Mouse (Mus musculus): ENCODE measurements at regions not wholly inside any gene's neighbourhood (a gene's known extent, or its start where the extent isn't known, plus 50 kb on each side); places are given as distances from the start of the nearest gene placed in this dataset.
"Not testable (repeated sequence)": the region's sequence is repeated elsewhere in the genome, so short reads cannot be mapped to it uniquely, and the experiment has no call there.

DNA sequence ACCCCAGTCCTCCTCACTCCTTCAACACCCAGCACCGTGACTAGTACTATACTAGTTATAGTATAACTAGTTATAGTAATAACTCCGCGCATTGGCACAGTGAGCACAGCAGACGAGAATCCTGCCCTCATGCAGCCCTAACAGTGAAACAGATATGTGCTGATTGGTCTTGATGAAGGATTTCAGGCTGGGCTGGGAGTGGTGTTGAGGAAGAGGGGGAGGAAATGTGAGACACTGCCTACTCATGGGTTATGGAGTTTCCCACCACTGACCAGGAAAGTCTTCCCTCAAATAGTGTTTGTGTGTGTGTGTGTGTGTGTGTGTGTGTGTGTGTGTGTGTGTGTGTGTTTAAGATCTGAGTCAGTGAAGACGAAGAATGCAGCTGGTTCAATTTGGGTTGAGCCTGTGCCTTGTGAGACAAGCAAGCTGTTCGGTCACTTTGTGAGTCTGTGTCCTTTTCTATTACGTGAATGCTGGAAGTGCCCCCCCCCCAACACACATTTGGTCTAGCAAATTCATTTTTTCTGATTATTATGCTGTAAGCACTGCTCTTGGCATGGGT is 185.9 kb upstream of the Kit start:
- Histone ChIP-seq H3K4me2 (no peak overlapping the region), H3K36me3 (replicated peaks) (no peaks in the 10 kb centered on the region), H3K4me3 (replicated peaks) (no peak overlapping the region), H3K27me3 (no peaks in the 10 kb centered on the region; the same call in 1 of the 2 replicates), H3K27ac (no peak overlapping the region), H3K9ac (no peak overlapping the region), H3K4me1 (no peaks in the 10 kb centered on the region), H3K9me3 (no peaks in the 10 kb centered on the region)
- WGBS, result 87% methylated on average over 7 of the region's 7 CpGs
- ATAC-seq (ENCODE audit: low FRiP score), result no peak

DNA sequence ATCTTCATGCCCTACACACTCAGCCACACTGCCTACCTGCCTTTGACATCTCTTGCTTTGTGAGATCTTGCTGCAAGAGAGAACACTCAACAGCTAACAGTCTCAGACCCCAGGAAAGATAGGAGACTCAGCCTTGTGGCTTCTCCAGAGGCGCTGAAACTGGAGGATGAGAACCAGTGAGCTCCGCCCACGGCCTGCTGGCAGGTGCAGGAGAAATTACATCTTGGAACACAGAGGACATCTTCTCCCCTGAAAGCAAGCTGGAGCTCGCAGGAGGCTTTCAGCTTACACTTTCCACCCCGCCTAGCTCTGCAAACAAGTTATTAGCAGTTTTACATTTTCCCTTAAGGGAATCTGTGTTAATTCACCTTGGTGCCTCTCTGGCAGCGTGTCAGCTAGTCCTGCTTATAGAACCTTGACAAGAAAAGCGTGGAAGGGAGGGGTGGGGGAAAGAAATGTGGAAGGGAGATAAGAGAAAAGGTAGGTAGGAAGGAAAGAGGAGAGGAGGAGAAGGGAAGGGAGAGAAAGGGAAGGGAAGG is 185.2 kb upstream of the Kit start:
- 81% methylated on average over 7 of the region's 7 CpGs for WGBS
- no peak for ATAC-seq (ENCODE audit: low FRiP score)
- H3K9me3 ChIP-seq, result no peaks in the 10 kb centered on the region
- no peak overlapping the region for H3K4me2 ChIP-seq
- H3K9ac ChIP-seq, result no peak overlapping the region
- no peak overlapping the region for H3K27ac ChIP-seq
- no peaks in the 10 kb centered on the region for H3K4me1 ChIP-seq
- H3K36me3 ChIP-seq (replicated peaks), result no peaks in the 10 kb centered on the region
- H3K27me3 ChIP-seq, result no peaks in the 10 kb centered on the region; the same call in 1 of the 2 replicates
- H3K4me3 ChIP-seq (replicated peaks), result no peak overlapping the region

DNA sequence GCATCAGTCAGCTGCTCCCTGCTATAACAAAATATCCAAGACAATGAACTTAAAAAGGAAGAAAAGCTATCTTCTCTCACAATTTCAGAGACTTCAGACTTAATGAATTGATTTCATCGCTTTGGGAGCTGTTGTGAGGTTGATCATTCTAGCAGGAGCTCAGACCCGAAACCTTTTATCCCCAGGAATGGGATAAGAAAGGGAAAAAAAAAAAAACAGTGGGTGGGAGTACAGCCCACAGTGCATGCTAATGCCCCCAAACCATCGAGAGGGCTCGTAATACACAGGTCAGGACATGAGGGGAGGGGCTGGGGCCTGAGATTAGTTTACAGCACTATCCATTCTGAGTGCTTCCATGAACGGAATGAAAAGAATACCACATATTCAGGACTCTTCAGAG is 175.9 kb upstream of the Kit start:
- H3K27me3 ChIP-seq, result 0 out of 2 replicates have a peak, but pooled peaks cover 8% of the 10 kb centered on the region
- H3K36me3 ChIP-seq (replicated peaks), result no peaks in the 10 kb centered on the region
- WGBS, result 55% methylated on average over 5 of the region's 5 CpGs
- H3K4me3 ChIP-seq (replicated peaks), result no peak overlapping the region
- H3K9me3 ChIP-seq, result no peaks in the 10 kb centered on the region
- H3K27ac ChIP-seq, result no peak overlapping the region
- no peak for ATAC-seq (ENCODE audit: low FRiP score)
- H3K9ac ChIP-seq, result no peak overlapping the region
- no peak overlapping the region for H3K4me2 ChIP-seq
- H3K4me1 ChIP-seq, result no peaks in the 10 kb centered on the region

DNA sequence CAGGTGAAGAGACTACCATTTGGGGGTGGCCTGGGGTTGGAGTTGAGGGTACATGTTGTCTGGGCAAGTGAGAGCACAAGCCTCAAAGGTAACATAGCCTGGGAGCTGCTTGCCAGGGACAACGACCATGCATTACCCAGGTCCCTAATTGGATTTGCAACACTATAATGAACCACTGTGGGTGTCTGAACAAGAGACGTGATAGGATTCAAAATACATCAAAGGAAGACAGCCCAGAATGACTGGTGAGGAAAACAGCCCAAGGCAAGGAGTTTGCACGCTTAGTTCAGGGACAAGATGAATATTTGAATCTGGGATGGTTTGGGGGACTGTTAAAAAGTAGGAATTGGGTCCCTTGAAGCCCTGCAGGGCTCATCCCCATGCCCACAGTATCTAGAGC is 173.0 kb upstream of the Kit start:
- Histone ChIP-seq H3K4me3 (replicated peaks) (no peak overlapping the region), H3K4me1 (peaks cover 5% of the 10 kb centered on the region), H3K27ac (no peak overlapping the region), H3K27me3 (peaks cover 16% of the 10 kb centered on the region; the same call in 1 of the 2 replicates), H3K36me3 (replicated peaks) (no peaks in the 10 kb centered on the region), H3K9ac (no peak overlapping the region), H3K4me2 (no peak overlapping the region), H3K9me3 (no peaks in the 10 kb centered on the region)
- ATAC-seq (ENCODE audit: low FRiP score), result no peak
- 7% methylated on average over 3 of the region's 3 CpGs for WGBS

DNA sequence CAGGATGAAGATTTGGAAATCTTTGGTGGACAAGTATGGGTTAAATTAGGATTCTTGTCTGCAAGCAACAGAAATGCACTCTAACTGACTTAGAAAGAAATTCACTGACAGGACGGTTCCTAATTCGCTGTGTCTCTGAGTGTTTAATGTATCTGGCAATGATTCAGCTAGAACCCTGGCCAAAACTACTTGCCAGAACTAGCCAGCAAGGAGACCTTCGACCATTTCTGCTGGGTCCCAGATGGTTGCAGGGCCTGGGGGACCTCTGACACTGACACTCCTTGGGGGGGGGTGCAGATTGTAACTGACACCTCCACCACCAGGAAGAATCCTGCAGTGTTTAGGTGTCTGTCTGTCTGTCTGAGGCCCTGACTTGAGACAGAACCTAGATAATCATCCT is 172.1 kb upstream of the Kit start:
- no peak for ATAC-seq (ENCODE audit: low FRiP score)
- Histone ChIP-seq H3K9me3 (no peaks in the 10 kb centered on the region), H3K27me3 (peaks cover 16% of the 10 kb centered on the region; the same call in 1 of the 2 replicates), H3K4me3 (replicated peaks) (no peak overlapping the region), H3K36me3 (replicated peaks) (no peaks in the 10 kb centered on the region), H3K4me1 (peaks cover 13% of the 10 kb centered on the region), H3K27ac (no peak overlapping the region), H3K4me2 (no peak overlapping the region), H3K9ac (no peak overlapping the region)
- WGBS, result 80% methylated on average over 3 of the region's 3 CpGs

DNA sequence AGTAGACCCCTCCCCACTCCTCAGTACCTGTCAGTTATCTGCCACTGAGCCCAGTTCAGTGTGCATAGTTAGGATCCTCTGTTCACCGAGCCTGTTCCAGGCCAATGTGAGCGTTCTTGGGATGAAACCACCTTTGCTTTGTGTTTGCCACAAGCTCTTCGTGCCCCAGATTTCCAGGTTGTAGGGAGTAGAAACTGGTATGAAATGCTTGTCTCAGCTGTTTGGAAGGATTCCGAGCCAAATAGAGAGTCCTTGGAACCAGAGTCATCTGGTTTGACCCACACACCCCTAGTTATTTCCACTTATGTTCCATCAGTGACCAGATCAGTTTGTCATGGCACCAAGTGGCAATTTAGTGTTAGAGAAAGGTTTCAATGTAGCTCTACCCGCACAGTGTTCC is 171.2 kb upstream of the Kit start:
- ATAC-seq (ENCODE audit: low FRiP score), result no peak
- H3K9ac ChIP-seq, result no peak overlapping the region
- H3K4me1 ChIP-seq, result peaks cover 15% of the 10 kb centered on the region
- no peak overlapping the region for H3K4me3 ChIP-seq (replicated peaks)
- no peak overlapping the region for H3K4me2 ChIP-seq
- no peaks in the 10 kb centered on the region for H3K9me3 ChIP-seq
- H3K36me3 ChIP-seq (replicated peaks), result no peaks in the 10 kb centered on the region
- no peak overlapping the region for H3K27ac ChIP-seq
- peaks cover 16% of the 10 kb centered on the region; the same call in 1 of the 2 replicates for H3K27me3 ChIP-seq
- 92% methylated on average over 5 of the region's 5 CpGs for WGBS

DNA sequence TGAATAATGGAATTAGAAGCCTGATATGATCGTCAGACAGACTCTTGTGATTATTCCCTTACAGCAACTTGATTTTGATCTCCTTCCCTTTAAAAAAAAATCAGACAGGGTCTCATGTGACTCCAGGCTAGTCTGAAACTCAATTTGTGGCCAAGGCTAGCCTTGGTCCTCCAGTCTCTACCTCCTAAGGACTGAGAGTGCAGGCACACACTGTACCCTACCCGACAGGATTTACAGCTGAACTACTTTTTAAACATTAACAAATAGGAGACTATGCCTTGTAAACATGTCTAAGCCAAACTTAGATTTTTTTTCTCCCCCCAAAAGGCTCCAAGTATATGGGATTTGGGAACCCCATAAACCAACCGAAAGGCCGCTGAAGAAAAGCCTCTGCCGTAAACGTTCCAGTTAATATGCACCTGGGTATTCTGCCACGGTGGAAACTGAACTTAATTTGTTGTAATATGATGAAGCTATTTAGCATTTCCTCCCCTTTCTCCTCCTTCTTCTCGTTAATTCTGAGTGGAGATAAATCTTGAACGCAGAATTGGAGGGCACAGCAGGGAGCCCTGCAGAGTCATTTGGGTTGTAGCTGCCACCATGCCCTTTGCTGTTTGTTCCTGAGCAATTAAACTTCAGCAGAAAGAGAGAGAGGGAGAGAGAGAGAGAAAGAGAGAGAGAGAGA is 170.0 kb upstream of the Kit start:
- peaks cover 15% of the 10 kb centered on the region for H3K4me1 ChIP-seq
- H3K27ac ChIP-seq, result no peak overlapping the region
- H3K36me3 ChIP-seq (replicated peaks), result no peaks in the 10 kb centered on the region
- no peak overlapping the region for H3K4me2 ChIP-seq
- WGBS, result 44% methylated on average over 9 of the region's 9 CpGs
- no peak overlapping the region for H3K4me3 ChIP-seq (replicated peaks)
- ATAC-seq (ENCODE audit: low FRiP score), result no peak
- H3K27me3 ChIP-seq, result peaks cover 16% of the 10 kb centered on the region; the same call in 1 of the 2 replicates
- H3K9me3 ChIP-seq, result no peaks in the 10 kb centered on the region
- no peak overlapping the region for H3K9ac ChIP-seq

DNA sequence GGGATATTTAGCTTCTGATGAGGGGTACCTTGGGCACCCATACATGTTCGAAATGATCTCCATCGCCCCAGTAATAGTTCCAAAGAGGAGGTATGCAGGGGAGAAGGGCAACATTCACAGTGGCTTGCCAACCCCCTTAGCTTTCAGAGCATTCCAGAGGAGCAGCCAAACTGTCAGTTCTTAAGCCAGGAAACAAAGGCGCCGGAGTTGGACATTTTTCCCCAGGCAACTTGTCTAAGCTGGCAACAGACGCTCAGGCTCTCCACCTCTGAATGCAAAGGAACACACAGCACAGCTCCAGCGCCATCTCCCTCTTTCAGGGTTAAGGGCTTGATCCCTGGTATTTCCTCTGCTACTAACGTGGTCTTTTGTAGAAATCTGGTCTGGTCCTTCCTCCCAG is 169.2 kb upstream of the Kit start:
- no peaks in the 10 kb centered on the region for H3K9me3 ChIP-seq
- no peak for ATAC-seq (ENCODE audit: low FRiP score)
- no peak overlapping the region for H3K4me2 ChIP-seq
- H3K27me3 ChIP-seq, result peaks cover 16% of the 10 kb centered on the region; the same call in 1 of the 2 replicates
- H3K27ac ChIP-seq, result no peak overlapping the region
- no peak overlapping the region for H3K4me3 ChIP-seq (replicated peaks)
- WGBS, result 30% methylated on average over 7 of the region's 7 CpGs
- H3K36me3 ChIP-seq (replicated peaks), result no peaks in the 10 kb centered on the region
- H3K9ac ChIP-seq, result no peak overlapping the region
- H3K4me1 ChIP-seq, result peaks cover 15% of the 10 kb centered on the region

DNA sequence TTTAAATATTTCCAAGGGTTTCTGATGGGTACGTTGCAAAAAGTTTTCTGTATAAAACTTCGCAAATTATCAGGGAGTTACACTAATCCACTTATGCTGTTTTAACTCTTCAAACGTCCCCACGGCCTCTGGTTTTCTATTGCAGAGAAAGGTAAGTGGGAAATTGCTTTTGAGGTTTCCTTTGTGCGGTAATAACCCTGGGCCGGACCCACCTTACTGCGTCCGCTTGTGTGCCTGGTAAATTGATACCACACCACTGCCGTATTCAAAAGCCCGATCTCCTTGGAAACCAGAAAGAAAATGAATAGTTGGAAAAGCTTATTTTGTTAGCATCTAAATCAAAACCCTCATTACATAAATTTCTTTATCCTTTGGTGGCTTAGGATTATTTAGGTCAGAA is 167.0 kb upstream of the Kit start:
- Histone ChIP-seq H3K9me3 (no peaks in the 10 kb centered on the region), H3K4me1 (peaks cover 15% of the 10 kb centered on the region), H3K36me3 (replicated peaks) (no peaks in the 10 kb centered on the region), H3K27ac (no peak overlapping the region), H3K4me3 (replicated peaks) (no peak overlapping the region), H3K9ac (no peak overlapping the region), H3K4me2 (no peak overlapping the region), H3K27me3 (peaks cover 16% of the 10 kb centered on the region; the same call in 1 of the 2 replicates)
- ATAC-seq (ENCODE audit: low FRiP score), result no peak
- WGBS, result 24% methylated on average over 10 of the region's 10 CpGs

DNA sequence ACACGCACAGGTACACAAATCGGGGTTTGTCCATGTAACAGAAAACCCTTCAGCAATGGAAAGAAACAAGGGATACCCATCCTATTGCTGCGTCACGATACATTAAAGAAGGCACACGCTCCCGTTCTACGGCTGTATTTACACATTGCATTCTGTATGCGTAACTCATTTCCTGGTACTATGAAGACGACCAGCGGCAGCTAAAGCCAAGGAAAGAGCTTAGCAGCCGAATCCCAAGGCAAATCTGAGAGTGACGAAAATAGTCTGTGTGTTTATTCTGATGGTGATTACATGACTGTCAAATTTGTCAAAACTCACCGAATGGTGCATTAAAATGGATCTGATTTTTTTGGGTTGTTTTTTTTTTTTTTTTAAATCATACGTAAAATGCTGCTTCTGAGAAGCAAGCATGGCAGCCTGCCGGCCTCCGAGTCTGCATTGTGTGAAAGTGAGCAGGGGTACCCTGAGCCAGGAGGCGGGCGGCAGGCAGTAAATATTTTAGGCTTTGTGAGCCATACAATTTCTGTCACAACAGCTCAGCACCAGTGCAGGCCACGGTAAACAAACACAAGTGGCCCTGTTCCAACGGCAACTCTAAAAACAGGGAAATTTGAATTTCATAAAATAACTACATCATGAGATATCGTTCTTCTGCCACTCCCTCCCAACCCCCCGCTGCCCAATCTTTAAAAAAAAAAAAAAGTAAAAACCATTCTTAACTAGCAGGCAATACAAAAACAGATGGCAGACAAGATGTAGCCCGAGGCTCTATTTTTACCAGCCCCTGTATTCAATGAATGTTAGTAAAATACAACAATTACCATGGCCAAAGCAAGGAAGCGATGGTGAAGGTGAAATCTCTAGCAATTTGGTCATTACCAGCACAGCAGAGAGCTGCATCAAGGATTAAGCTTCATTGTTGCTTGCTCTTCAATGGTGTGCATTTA is 164.2 kb upstream of the Kit start:
- Histone ChIP-seq H3K9me3 (no peaks in the 10 kb centered on the region), H3K4me3 (replicated peaks) (no peak overlapping the region), H3K4me2 (no peak overlapping the region), H3K27ac (no peak overlapping the region), H3K4me1 (peaks cover 12% of the 10 kb centered on the region), H3K27me3 (no peaks in the 10 kb centered on the region), H3K36me3 (replicated peaks) (no peaks in the 10 kb centered on the region), H3K9ac (no peak overlapping the region)
- 78% methylated on average over 24 of the region's 24 CpGs for WGBS
- no peak for ATAC-seq (ENCODE audit: low FRiP score)

DNA sequence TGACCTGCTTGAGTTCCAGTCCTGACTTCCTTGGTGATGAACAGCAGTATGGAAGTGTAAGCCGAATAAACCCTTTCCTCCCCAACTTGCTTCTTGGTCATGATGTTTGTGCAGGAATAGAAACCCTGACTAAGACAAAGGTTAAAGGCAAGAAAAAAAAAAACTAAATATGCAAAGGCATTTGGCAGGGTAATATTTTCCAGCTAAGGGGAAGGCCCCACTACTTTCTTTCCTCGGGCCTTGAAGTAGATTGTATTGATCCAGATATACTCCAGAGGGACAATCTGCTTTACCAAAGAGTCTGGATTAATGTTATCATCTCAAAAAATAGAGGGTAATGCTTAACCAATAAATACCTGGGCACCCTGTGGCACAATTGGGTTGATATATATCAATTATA is 155.4 kb upstream of the Kit start:
- not testable (repeated sequence) for H3K27ac ChIP-seq; H3K9ac ChIP-seq; ATAC-seq (ENCODE audit: low FRiP score); H3K36me3 ChIP-seq (replicated peaks); H3K4me1 ChIP-seq; H3K27me3 ChIP-seq; H3K4me2 ChIP-seq; H3K4me3 ChIP-seq (replicated peaks); H3K9me3 ChIP-seq
- WGBS, result 93% methylated on average over 2 of the region's 2 CpGs

DNA sequence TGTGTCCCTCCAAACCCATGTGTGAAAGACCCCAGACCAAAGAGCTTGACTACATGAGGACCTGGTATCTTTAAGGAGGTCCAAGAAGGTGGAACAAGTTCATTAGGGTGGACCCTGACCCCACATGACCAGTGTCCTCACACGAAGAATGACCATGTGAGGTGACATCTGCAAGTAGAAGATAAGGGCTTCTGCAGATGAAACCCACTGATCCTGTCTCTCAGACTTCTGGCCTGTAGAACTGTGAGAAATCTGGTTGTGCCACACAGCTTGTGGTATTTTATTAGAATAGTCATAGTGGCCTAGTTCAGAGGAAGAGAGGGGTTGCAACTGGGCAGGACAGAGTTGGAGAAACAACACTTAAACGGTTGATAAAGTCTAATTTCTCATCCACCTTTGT is 141.8 kb upstream of the Kit start:
- no peak overlapping the region for H3K9ac ChIP-seq
- no peaks in the 10 kb centered on the region for H3K9me3 ChIP-seq
- H3K27me3 ChIP-seq, result no peaks in the 10 kb centered on the region
- no peak overlapping the region for H3K4me2 ChIP-seq
- ATAC-seq (ENCODE audit: low FRiP score), result no peak
- H3K4me1 ChIP-seq, result no peaks in the 10 kb centered on the region; the same call in 1 of the 2 replicates
- H3K27ac ChIP-seq, result no peak overlapping the region
- H3K4me3 ChIP-seq (replicated peaks), result no peak overlapping the region
- WGBS, result 95% methylated on average over 2 of the region's 2 CpGs
- no peaks in the 10 kb centered on the region for H3K36me3 ChIP-seq (replicated peaks)
